Mouse (Mus musculus): ENCODE data around the gene Atxn7l3. TPM values are rescaled to one million over a fixed set of nuclear protein-coding genes. Genes with fewer than 3 reads are reported as not detected.

Gene Atxn7l3
- polyA plus RNA-seq (2017; shearing (Covaris generic)), result 21.2 TPM

DNA sequence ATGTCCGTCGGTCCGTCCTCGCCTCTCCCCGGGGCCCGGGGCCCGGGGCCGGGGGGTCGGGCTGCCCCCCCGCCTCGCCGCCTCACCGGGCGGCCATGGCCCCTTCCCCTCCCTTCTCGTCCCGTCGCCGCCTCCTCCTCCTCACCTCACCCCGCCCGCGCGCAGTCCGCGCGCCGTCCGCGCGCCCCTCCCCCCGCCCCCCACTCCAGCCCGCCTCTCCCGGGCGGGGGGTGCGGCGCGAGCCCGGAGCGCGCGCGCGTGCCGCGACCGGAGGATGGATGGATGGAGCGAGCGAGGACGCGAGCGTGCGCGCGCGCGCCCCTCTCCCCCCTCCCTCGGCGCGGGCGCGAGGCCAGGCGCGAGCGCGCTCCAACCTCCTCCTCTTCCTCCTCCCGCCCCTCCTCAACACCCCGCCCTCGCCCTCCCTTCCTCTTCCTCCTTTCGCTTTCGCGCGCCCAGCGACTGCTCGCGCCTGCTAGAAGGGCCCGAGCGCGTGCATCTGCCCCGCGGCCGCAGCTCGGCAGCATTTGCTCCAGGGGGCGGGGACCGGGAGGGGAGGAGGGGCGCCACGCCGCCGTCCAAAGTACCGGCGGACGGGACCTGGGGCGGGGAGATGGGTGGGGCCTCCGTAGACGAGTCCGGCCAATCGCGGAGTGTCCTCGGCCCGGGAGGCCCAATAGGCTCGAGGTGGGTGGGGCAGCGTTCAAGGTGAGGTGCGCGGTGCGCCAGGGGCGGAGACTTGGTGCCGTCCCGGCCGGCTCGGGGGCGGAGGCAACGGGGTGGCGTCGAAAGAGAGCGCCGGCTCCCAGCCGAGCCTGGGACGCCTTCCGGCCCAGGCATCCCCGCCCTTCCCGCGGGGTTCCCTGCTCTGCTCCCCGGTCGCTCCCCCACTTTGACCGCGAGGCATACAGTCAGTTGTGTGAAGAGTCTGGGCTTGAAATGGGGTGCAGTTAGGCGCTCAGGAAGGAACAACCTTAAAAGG lies at the start of gene Atxn7l3:
Atxn7l3 (minus strand) TSS at position 141 of the 982 bp plus-strand sequence.

DNA sequence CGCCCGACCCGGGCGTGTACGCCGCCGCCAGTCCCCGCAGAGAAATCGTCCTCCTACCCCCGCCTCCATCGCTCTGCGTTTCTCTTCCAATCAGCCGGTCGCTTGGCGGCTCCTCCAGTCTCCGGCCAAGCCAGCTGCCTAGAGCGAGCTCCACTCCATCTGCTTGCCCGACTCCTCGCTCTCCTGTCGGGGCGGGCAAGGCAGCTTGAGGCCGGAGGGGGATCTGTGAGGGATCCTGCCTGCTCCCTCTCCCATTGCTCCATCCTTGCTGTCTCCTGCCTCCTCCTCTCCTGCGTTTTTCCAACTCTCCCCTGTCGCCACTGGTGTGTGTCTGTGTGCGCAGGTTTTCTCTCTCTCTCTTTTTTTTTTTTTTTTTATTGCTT lies 23.0 kb upstream of the Atxn7l3 start, which contains the start of gene Ubtf:
Ubtf (minus strand) TSS at position 333 of the 383 bp plus-strand sequence.

DNA sequence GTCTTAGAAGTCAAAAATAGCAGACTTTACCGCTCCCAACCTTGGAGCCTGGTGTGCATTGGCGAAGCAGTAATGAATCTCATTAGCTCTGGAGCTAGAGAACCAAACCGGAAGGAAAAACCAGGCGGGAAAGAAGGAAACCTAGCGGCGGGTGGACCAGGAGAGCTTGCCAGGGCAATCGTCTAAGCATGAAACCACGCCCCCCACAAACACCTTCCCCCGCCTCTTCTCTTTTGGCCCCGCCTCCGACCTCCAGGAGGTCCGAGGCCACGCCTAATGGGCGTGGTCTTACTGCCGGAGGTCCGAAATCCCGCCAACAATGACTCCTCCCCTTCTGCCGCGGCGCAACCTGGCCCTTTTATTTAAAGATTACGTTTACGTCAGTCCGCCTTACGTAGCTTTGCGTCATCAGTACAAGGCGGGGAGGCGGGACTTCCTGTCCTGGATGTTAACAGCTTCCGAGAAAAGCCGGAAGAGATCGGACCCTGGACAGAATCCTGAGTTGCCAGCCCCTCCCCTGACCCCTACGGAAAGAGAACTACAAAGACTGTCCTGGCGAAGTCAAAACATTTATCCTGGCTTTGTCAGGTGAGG lies 11.8 kb downstream of the Atxn7l3 start, which contains the start of gene Tmub2:
Tmub2 (plus strand) TSS at position 431 of the 594 bp plus-strand sequence.

DNA sequence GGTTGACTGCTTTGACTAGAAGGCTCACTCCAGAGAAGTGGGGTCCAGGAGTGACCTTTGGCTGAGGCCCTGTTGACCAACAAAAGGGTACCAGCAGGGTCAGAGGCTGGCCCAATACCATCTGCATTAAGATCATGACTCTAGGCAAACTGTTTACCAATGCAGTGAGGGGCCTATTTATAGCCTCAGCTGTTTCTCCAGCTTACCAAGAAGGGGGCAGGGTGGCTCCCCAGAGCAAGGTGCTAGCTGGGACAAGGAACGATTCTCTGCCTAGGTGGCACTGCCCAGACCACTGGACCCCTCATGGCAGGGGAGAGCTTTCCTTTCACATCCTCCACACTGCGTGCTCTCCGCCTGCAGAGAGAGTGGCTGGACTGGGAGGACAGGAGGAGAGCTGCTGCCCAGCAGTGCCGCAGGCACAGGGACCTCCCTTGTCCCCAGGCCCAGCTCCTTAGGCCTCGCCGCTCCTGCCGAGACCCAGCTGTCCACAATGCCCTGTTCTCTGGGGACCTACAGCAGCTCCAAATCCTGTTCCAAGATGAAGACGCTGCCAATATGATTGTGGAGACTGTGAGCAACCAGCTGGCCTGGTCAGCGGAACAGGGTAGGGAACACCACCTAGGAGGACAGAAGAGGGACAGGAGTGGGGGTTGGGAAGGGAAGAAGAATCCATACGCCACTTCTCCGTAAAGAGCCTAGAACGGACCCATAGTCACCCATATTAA lies 27.7 kb downstream of the Atxn7l3 start, which contains the start of gene Asb16:
Asb16 (plus strand) TSS at position 224 of the 725 bp plus-strand sequence.

DNA sequence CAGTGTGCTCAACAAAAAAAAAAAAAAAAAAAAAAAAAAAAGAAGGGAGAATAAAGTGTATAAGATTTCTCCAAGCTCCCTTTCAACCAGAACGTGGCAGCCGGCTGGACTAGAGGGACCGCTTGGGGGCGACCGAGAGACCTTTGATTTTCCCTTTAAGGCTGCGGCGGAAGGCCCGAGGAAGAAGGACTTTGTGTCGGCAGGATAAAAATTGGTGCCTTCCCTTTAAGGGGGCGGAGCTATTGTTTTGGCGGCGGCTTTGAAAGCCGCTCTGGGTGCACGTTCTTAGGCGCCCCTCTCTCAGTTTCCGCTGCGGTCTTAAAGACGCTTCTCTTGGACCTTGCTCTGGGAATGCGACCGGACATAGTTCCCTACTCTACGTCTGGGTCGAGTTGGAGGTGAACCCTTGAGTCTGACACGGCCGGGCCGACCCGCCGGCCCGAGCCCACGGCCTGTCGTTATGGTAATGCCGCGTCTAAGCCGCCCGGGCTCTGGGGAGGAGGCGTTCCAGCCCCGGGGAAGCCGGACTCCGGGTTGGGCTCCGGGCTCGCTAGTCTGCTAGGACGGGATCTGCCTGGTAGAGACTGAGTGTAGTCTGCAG lies 47.7 kb downstream of the Atxn7l3 start, which contains the start of gene BC030867:
BC030867 (plus strand) TSS at position 253 of the 601 bp plus-strand sequence.

Other genes starting within 250 kb of the Atxn7l3 start
- gene Mpp2, start 208.1 kb downstream of the Atxn7l3 start, polyA plus RNA-seq (2017; shearing (Covaris generic)), result 0.80 TPM
- gene Ppy, start 195.3 kb downstream of the Atxn7l3 start, polyA plus RNA-seq (2017; shearing (Covaris generic)), result not detected
- not detected for gene Pyy, start 188.8 kb downstream of the Atxn7l3 start, polyA plus RNA-seq (2017; shearing (Covaris generic))
- not detected for gene Nags, start 151.1 kb downstream of the Atxn7l3 start, polyA plus RNA-seq (2017; shearing (Covaris generic))
- 3.7 TPM for gene Tmem101, start 140.2 kb downstream of the Atxn7l3 start, polyA plus RNA-seq (2017; shearing (Covaris generic))
- gene Lsm12, start 111.3 kb downstream of the Atxn7l3 start, polyA plus RNA-seq (2017; shearing (Covaris generic)), result 106 TPM
- gene G6pc3, start 107.0 kb downstream of the Atxn7l3 start, polyA plus RNA-seq (2017; shearing (Covaris generic)), result 28.8 TPM
- 77.9 TPM for gene Hdac5, start 66.5 kb downstream of the Atxn7l3 start, polyA plus RNA-seq (2017; shearing (Covaris generic))
- not detected for gene BC030867, start 47.7 kb downstream of the Atxn7l3 start, polyA plus RNA-seq (2017; shearing (Covaris generic))
- gene Asb16, start 27.9 kb downstream of the Atxn7l3 start, polyA plus RNA-seq (2017; shearing (Covaris generic)), result not detected
- gene Tmub2, start 11.7 kb downstream of the Atxn7l3 start, polyA plus RNA-seq (2017; shearing (Covaris generic)), result 48.9 TPM
- gene Ubtf, start 23.1 kb upstream of the Atxn7l3 start, polyA plus RNA-seq (2017; shearing (Covaris generic)), result 118 TPM
- gene Slc4a1, start 69.6 kb upstream of the Atxn7l3 start, polyA plus RNA-seq (2017; shearing (Covaris generic)), result not detected
- gene Rundc3a, start 96.8 kb upstream of the Atxn7l3 start, polyA plus RNA-seq (2017; shearing (Covaris generic)), result 4.2 TPM
- 46.0 TPM for gene Slc25a39, start 111.3 kb upstream of the Atxn7l3 start, polyA plus RNA-seq (2017; shearing (Covaris generic))
- 11.8 TPM for gene Grn, start 133.7 kb upstream of the Atxn7l3 start, polyA plus RNA-seq (2017; shearing (Covaris generic))
- not detected for gene Fam171a2, start 151.1 kb upstream of the Atxn7l3 start, polyA plus RNA-seq (2017; shearing (Covaris generic))
- gene Itga2b, start 173.5 kb upstream of the Atxn7l3 start, polyA plus RNA-seq (2017; shearing (Covaris generic)), result 2.0 TPM

Measured in naive thymus-derived CD4-positive, alpha-beta T cell, adult 5 months (primary cell).